Mouse (Mus musculus) embryonic facial prominence, embryonic 10.5 days (tissue): ENCODE data around the gene Cpne6. TPM values are rescaled to one million over a fixed set of nuclear protein-coding genes. Genes with fewer than 3 reads are reported as not detected.

ENCODE experiments used
- DNase-seq: peaks from one replicate; pipeline ENCODE4 v3.0.0-alpha.2; 2017; ENCODE audit warnings: low spot score
- H3K27ac ChIP-seq: fragments of 300-500 bp; sonication (generic); replicated peaks from 2 replicates; pipeline ENCODE4 v1.5.1; 2016; ENCODE audit warnings: mild to moderate bottlenecking
- H3K27me3 ChIP-seq: fragments of 300-500 bp; sonication (generic); replicated peaks from 2 replicates; pipeline ENCODE4 v1.6.1; 2016; ENCODE audit warnings: low read depth, mild to moderate bottlenecking; ENCODE audit not compliant: poor library complexity, severe bottlenecking
- H3K36me3 ChIP-seq: fragments of 300-500 bp; sonication (generic); replicated peaks from 2 replicates; pipeline ENCODE4 v1.6.1; 2016; ENCODE audit warnings: mild to moderate bottlenecking, moderate library complexity
- H3K4me1 ChIP-seq: fragments of 300-500 bp; sonication (generic); 2 replicates; pipeline ENCODE4 v1.6.1; 2016
- H3K4me3 ChIP-seq: fragments of 300-500 bp; sonication (generic); 2 replicates; pipeline ENCODE4 v1.5.1; 2016; ENCODE audit warnings: mild to moderate bottlenecking, moderate library complexity
- H3K9me3 ChIP-seq: fragments of 300-500 bp; sonication (generic); 2 replicates; pipeline ENCODE4 v1.6.1; 2016; ENCODE audit warnings: mild to moderate bottlenecking
- WGBS: fragments of 180-500 bp; shearing (Covaris S2); methylation state at CpG from one replicate; pipeline ENCODE4 v1.1.7; 2016; 5-methylcytosine and 5-hydroxymethylcytosine counted together
- polyA plus RNA-seq: library from polyadenylated mRNA; unstranded; fragments of >200 nt; fragmentation: Nextera tagmentation; extraction: Ambion mirVana; gene quantifications from 2 replicates; pipeline ENCODE4 v1.2.1, GENCODE M21; 2016

Cpne6 gene
- polyA plus RNA-seq, 1 experiment from 2014 or later: 0.64 TPM

GRCm38 (mm10) chr14:55559799-55560201, 49.6 kb downstream of the Cpne6 start, which contains the start of gene Dcaf11:
Dcaf11 (plus strand) TSS chr14:55560006.
- Histone ChIP-seq H3K27ac (peak within 1 kb of the TSS; percentile 95), H3K36me3 (peaks cover 18% of the 10 kb centered on the region), H3K27me3 (no peaks in the 10 kb centered on the region), H3K4me1 (peaks cover 26% of the 10 kb centered on the region), H3K9me3 (no peaks in the 10 kb centered on the region), H3K4me3 (peak within 1 kb of the TSS; percentile 79)
- peak; percentile 95 for DNase-seq
- under 1% methylated on average over 27 of the region's 27 CpGs for WGBS

GRCm38 (mm10) chr14:55560202-55561073, 50.2 kb downstream of the Cpne6 start, which contains the start of gene A730061H03Rik:
A730061H03Rik (minus strand) TSS chr14:55560406.
- peak; percentile 98 for DNase-seq

GRCm38 (mm10) chr14:55561860-55562259, 51.6 kb downstream of the Cpne6 start:
- Histone ChIP-seq H3K27ac (no peak overlapping the region), H3K4me3 (peak overlapping the region; percentile 79), H3K27me3 (no peaks in the 10 kb centered on the region), H3K36me3 (peaks cover 39% of the 10 kb centered on the region), H3K4me1 (peaks cover 25% of the 10 kb centered on the region), H3K9me3 (no peaks in the 10 kb centered on the region)
- 81% methylated on average over 10 of the region's 10 CpGs for WGBS
- no peak for DNase-seq

More at GRCm38 (mm10) chr14:55560202-55561073, 50.2 kb downstream of the Cpne6 start, which contains the start of gene A730061H03Rik:
- WGBS: under 1% methylated on average over 51 of the region's 51 CpGs
- no peaks in the 10 kb centered on the region for H3K9me3 ChIP-seq
- H3K27me3 ChIP-seq: no peaks in the 10 kb centered on the region
- H3K36me3 ChIP-seq: peaks cover 25% of the 10 kb centered on the region
- H3K4me1 ChIP-seq: peaks cover 26% of the 10 kb centered on the region
- H3K4me3 ChIP-seq: peak within 1 kb of the TSS; percentile 79
- peak within 1 kb of the TSS; percentile 95 for H3K27ac ChIP-seq

GRCm38 (mm10) chr14:55563249-55563648, 53.0 kb downstream of the Cpne6 start:
- H3K36me3 ChIP-seq: peaks cover 53% of the 10 kb centered on the region

GRCm38 (mm10) chr14:55565748-55566147, 55.5 kb downstream of the Cpne6 start:
- Histone ChIP-seq H3K27ac (no peak overlapping the region), H3K36me3 (peaks cover 75% of the 10 kb centered on the region), H3K4me1 (peaks cover 16% of the 10 kb centered on the region), H3K27me3 (no peaks in the 10 kb centered on the region), H3K9me3 (no peaks in the 10 kb centered on the region), H3K4me3 (no peak overlapping the region)
- 79% methylated on average over 3 of the region's 3 CpGs for WGBS
- DNase-seq: no peak

More at GRCm38 (mm10) chr14:55563249-55563648, 53.0 kb downstream of the Cpne6 start:
- Histone ChIP-seq H3K4me3 (no peak overlapping the region), H3K27me3 (no peaks in the 10 kb centered on the region), H3K9me3 (no peaks in the 10 kb centered on the region), H3K4me1 (peaks cover 22% of the 10 kb centered on the region), H3K27ac (no peak overlapping the region)
- DNase-seq: no peak
- 89% methylated on average over 11 of the region's 11 CpGs for WGBS

Other genes starting within 250 kb of the Cpne6 start
- 77.3 and 88.4 TPM in 2 replicates for gene Dhrs4, start 31.7 kb upstream of the Cpne6 start, polyA plus RNA-seq
- 3.4 and 3.5 TPM in 2 replicates for gene Carmil3, start 19.8 kb upstream of the Cpne6 start, polyA plus RNA-seq
- gene Nrl, start 14.5 kb downstream of the Cpne6 start, polyA plus RNA-seq: 0.05 TPM in 1 of 2 replicates, not detected in the other
- gene Pck2, start 29.8 kb downstream of the Cpne6 start, polyA plus RNA-seq: 20.7 and 23.6 TPM in 2 replicates
- gene Dcaf11, start 49.6 kb downstream of the Cpne6 start, polyA plus RNA-seq: 65.9 and 74.1 TPM in 2 replicates
- gene A730061H03Rik, start 50.0 kb downstream of the Cpne6 start, polyA plus RNA-seq: not detected in 2 replicates
- 0.62 and 1.1 TPM in 2 replicates for gene Fitm1, start 65.2 kb downstream of the Cpne6 start, polyA plus RNA-seq
- gene Psme1, start 67.7 kb downstream of the Cpne6 start, polyA plus RNA-seq: 105 and 108 TPM in 2 replicates
- gene Emc9, start 74.9 kb downstream of the Cpne6 start, polyA plus RNA-seq: 6.0 and 6.6 TPM in 2 replicates
- 173 and 186 TPM in 2 replicates for gene Psme2, start 80.7 kb downstream of the Cpne6 start, polyA plus RNA-seq
- gene Rnf31, start 81.3 kb downstream of the Cpne6 start, polyA plus RNA-seq: 18.6 and 21.4 TPM in 2 replicates
- 7.2 and 8.0 TPM in 2 replicates for gene Irf9, start 93.1 kb downstream of the Cpne6 start, polyA plus RNA-seq
- gene Rec8, start 107.6 kb downstream of the Cpne6 start, polyA plus RNA-seq: 6.5 and 7.1 TPM in 2 replicates
- 118 and 126 TPM in 2 replicates for gene Ipo4, start 125.5 kb downstream of the Cpne6 start, polyA plus RNA-seq
- gene Gm49378, start 127.5 kb downstream of the Cpne6 start, polyA plus RNA-seq: 0.89 and 1.4 TPM in 2 replicates
- gene Tm9sf1, start 133.4 kb downstream of the Cpne6 start, polyA plus RNA-seq: 78.3 and 79.3 TPM in 2 replicates
- 0.74 and 0.82 TPM in 2 replicates for gene Tssk4, start 139.7 kb downstream of the Cpne6 start, polyA plus RNA-seq
- gene Mdp1, start 150.1 kb downstream of the Cpne6 start, polyA plus RNA-seq: 62.1 and 66.3 TPM in 2 replicates
- 60.7 and 64.7 TPM in 2 replicates for gene Gmpr2, start 161.5 kb downstream of the Cpne6 start, polyA plus RNA-seq
- gene Nedd8, start 161.7 kb downstream of the Cpne6 start, polyA plus RNA-seq: 628 and 638 TPM in 2 replicates
- gene Tinf2, start 171.4 kb downstream of the Cpne6 start, polyA plus RNA-seq: 65.8 and 69.2 TPM in 2 replicates
- gene Tgm1, start 203.5 kb downstream of the Cpne6 start, polyA plus RNA-seq: 0.70 and 0.90 TPM in 2 replicates
- 29.7 and 35.3 TPM in 2 replicates for gene Rabggta, start 211.8 kb downstream of the Cpne6 start, polyA plus RNA-seq
- gene Dhrs1, start 235.2 kb downstream of the Cpne6 start, polyA plus RNA-seq: 57.4 and 69.6 TPM in 2 replicates
- 59.1 and 64.5 TPM in 2 replicates for gene Nop9, start 235.2 kb downstream of the Cpne6 start, polyA plus RNA-seq
- 0.16 TPM in 1 of 2 replicates, not detected in the other for gene Cideb, start 248.0 kb downstream of the Cpne6 start, polyA plus RNA-seq